Mouse (Mus musculus) CD4-positive, CD25-positive, alpha-beta regulatory T cell (primary cell): Measurements from ENCODE around the gene Kpnb1. TPM values are rescaled to one million over a fixed set of nuclear protein-coding genes. Genes with fewer than 3 reads are reported as not detected.

ENCODE experiments used
- polyA plus RNA-seq: library from polyadenylated mRNA; unstranded; fragments of 100-300 nt; shearing (Covaris generic); gene quantifications from one replicate; pipeline ENCODE4 v1.2.1, GENCODE M21; 2017

The Kpnb1 gene
- 33.1 TPM for polyA plus RNA-seq

DNA sequence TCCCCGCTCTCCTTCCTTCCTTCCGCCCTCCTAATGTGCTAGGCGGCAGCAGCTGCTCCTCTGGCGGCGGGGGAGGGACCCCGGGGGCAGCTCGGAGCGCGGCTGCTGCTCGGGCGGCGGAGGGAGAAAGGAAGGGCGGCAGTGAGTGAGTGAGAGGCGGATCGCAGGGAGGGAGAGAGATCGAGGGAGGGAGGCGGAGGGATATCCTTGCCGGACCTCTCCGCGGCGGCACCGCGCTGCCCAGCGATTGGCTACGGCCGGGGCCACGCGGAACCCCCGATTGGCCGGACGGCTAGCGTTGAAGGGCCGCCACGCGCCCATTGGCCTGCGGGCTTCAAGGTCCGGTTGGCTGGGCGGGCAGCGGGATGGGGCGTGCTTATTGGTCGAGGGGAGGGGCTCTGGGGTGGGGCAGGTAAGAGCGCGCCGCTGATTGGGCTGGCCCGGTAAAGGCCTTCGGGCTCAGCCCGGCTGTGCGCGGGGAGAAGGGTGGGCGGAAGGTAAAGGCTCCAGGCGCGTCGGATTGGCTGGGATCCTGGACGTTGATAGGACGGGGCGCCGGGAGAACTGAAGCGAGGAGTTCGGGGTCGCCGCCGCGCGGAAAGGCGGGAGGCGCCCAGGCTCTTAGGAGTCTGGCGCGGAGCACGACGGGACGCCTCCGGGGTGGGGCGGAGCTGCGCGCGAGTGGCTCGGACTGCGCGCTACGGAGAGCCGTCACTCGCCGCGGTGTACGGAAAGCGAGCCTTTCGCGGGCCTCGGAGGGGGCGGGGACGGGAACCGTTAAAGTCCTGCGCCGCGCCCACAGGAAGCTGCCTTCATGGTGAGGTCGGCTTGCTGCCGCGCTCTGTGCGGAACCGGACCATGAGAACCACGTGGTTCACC lies at the start of gene Kpnb1:
TSS of gene Kpnb1 (minus strand) at position 118 of the 879 bp plus-strand sequence.

DNA sequence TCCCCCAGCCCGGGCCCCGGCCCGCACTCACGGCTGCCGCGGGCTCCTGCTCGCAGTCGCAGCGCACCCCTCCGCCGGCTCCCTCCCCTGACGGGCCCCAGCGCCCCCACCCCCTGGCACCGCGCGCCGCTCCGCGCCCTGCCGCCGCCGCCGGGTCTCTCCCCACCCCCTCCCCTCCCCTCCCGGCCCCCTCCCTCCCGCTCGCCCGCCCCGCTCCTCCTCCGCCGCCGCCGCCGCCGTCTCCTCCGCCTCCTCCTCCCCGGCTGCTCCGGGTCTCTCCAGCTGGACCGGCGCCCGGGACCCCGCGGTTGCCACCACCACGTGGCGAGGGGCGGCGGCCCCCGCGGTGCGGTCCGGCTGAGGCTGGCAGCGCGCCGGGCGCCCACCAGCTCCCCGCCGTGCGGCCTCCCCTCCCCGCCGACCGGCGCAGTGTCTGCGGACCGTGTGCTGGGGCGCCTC lies 36.3 kb downstream of the Kpnb1 start, which contains the start of gene Tbkbp1:
TSS of gene Tbkbp1 (minus strand) at position 153 of the 459 bp plus-strand sequence.

DNA sequence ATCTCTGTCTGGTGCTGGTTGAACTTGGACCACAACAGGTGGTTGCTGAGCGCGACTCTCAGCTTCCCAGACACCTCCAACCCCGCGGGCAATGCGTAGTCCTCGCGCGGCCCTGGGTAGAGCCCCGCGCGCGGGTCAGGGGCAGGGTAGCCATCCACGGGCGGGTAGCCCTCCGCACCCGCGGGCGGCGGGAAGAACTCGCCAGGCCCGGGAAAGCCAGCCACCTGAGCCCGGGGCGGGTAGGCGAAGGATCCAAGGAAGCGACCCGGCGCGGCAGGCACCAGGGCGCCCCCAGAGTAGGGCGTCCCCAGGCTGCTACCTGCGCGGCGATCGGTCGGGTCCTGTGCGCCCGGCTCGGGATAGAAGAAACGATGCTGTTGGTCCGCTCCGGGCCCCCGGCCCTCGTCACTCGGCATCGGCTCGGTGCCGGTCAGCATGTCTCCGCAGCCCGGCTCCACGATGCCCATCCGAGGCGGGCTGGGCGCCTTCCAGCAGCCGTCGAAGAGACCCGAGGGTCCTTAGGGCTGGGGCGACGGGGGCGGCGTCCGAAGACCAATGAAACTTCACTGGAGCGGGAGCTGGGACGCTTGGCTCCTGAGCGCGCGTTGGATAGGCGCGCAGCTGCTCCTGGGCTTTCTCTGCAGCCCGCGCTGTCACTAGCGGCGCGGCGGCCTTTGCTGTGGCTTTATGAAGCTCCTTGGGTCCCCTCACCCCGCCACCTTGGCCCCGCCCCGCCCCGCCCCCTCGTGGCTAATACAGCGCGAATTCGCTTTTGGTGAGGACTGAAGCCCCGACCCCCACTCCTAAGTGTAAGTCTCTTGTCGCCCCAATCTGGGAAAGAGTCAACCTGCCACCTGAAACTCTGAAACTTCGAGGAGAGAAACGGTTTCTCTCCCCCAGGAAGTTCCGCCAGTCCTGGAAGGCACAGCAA lies 72.7 kb downstream of the Kpnb1 start, which contains the start of gene Tbx21:
TSS of gene Tbx21 (minus strand) at position 661 of the 931 bp plus-strand sequence.

Other genes with a start within 250 kb of the Kpnb1 start
- 40.8 TPM for gene Pnpo, start 243.9 kb downstream of the Kpnb1 start, polyA plus RNA-seq
- gene Sp2, start 204.9 kb downstream of the Kpnb1 start, polyA plus RNA-seq = 76.0 TPM
- gene Sp6, start 174.5 kb downstream of the Kpnb1 start, polyA plus RNA-seq = 29.5 TPM
- gene Scrn2, start 157.9 kb downstream of the Kpnb1 start, polyA plus RNA-seq = 14.4 TPM
- 0.22 TPM for gene Lrrc46, start 146.5 kb downstream of the Kpnb1 start, polyA plus RNA-seq
- 84.8 TPM for gene Mrpl10, start 146.3 kb downstream of the Kpnb1 start, polyA plus RNA-seq
- gene Osbpl7, start 137.3 kb downstream of the Kpnb1 start, polyA plus RNA-seq = 35.0 TPM
- gene Tbx21, start 72.5 kb downstream of the Kpnb1 start, polyA plus RNA-seq = 9.6 TPM
- gene Tbkbp1, start 36.4 kb downstream of the Kpnb1 start, polyA plus RNA-seq = 0.16 TPM
- gene Npepps, start 92.8 kb upstream of the Kpnb1 start, polyA plus RNA-seq = 44.2 TPM
- gene Mrpl45, start 127.8 kb upstream of the Kpnb1 start, polyA plus RNA-seq = 26.0 TPM
- gene Gpr179, start 164.2 kb upstream of the Kpnb1 start, polyA plus RNA-seq = 0.20 TPM
- 1.2 TPM for gene Socs7, start 174.7 kb upstream of the Kpnb1 start, polyA plus RNA-seq
- gene Arhgap23, start 227.7 kb upstream of the Kpnb1 start, polyA plus RNA-seq = 0.14 TPM